Mouse (Mus musculus) Patski (cell line): ENCODE measurements around the gene Metrn. TPM values are rescaled to one million over a fixed set of nuclear protein-coding genes. Genes with fewer than 3 reads are reported as not detected.
A peak's percentile ranks its signal among the peaks of the same experiment; 100 is the strongest.

ENCODE experiments used
- ATAC-seq: fragments of 100-300 bp; one replicate; pipeline ENCODE4 v1.8.0; 2021
- CTCF ChIA-PET: fragments of 350-600 bp; sonication (Branson Sonifier 250); formaldehyde crosslinking; loops from one replicate; lab custom pipeline; 2022; ENCODE audit warnings: inconsistent platforms; lab: Charles Lee
- POLR2A ChIA-PET: fragments of 350-600 bp; sonication (Branson Sonifier 250); formaldehyde crosslinking; loops from one replicate; lab custom pipeline; 2022; ENCODE audit warnings: antibody characterized with exemption, inconsistent platforms; lab: Charles Lee
- DNase-seq: peaks from one replicate; pipeline ENCODE4 v3.0.0-alpha.2; 2011; ENCODE audit warnings: low read depth, low spot score
- H3K27me3 ChIP-seq: fragments of 371-371 bp; one replicate; pipeline ENCODE4 v1.5.1; 2021
- CTCF ChIP-seq: fragments of 100-300 bp; IDR thresholded peaks from one replicate; pipeline ENCODE4 v1.5.1; 2021
- in situ Hi-C: fragments of 300-500 bp; cut with MboI; formaldehyde crosslinking; loops from 3 replicates; pipeline ENCODE4 v1.11.1; 2018; ENCODE audit warnings: low pct_unique_long_range_greater_than_20kb, mixed read lengths
- polyA plus RNA-seq: library from polyadenylated mRNA; unstranded; gene quantifications from one replicate; pipeline ENCODE4 v1.2.3, GENCODE M21; 2021

Metrn gene
- polyA plus RNA-seq, 1 experiment from 2014 or later: 39.8 TPM

GRCm38 (mm10) chr17:25775318-25776062, 21.4 kb downstream of the Metrn start:
- ChIA-PET CTCF (interaction anchor here (2.7 kb wide), 1 partner anchor 26 kb away, joined by 11 read pairs; no protein-coding TSS in a partner anchor), POLR2A (no interaction called here)
- TF ChIP-seq CTCF: no peak
- no peak for DNase-seq
- no peaks in the 10 kb centered on the region for H3K27me3 ChIP-seq
- ATAC-seq: no peak
- in situ Hi-C loops: no loop called here

DNA sequence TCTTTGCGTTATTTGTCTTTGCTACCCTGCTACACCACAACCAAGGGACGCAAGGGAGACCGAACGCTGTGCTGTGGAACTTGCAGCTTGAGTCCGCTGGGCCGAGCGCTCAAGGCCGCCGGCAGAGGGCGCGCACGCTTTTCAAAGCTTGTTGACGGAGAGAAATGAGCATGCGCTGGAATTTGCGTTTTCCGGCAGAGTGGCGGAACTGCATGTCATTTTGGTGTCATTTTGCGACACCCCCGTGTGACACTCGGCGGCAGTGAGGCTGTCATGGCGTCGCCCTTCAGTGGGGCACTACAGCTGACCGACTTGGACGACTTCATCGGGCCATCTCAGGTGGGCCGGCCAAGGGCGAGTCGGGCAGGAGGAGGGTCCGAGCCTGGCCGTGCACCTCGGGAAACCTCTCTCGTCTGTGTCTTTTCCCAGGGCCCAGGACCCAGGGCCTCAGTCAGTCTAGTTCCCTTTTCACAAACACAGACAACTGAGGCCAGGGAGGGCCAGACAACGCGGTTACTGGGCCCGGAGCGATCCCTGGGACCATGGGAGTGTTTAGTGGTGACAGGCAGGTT, 23.3 kb downstream of the Metrn start, which contains the start of gene Narfl:
TSS of gene Narfl (plus strand) at position 228 of the 572 bp plus-strand sequence.
- POLR2A ChIA-PET: interaction anchor here (0.7 to 2.1 kb wide), 3 partner anchors 13 to 30 kb away, joined by 3 to 5 read pairs (median 4); no protein-coding TSS in a partner anchor
- DNase-seq: peak; percentile 84
- TF ChIP-seq CTCF: no peak
- no peaks in the 10 kb centered on the region for H3K27me3 ChIP-seq
- peak; percentile 63 for ATAC-seq
- CTCF ChIA-PET: interaction anchor here (0.8 to 2.7 kb wide), 3 partner anchors 23 to 41 kb away, joined by 3 to 11 read pairs (median 3); partner anchors contain the start of gene Metrn
- in situ Hi-C loops: no loop called here

DNA sequence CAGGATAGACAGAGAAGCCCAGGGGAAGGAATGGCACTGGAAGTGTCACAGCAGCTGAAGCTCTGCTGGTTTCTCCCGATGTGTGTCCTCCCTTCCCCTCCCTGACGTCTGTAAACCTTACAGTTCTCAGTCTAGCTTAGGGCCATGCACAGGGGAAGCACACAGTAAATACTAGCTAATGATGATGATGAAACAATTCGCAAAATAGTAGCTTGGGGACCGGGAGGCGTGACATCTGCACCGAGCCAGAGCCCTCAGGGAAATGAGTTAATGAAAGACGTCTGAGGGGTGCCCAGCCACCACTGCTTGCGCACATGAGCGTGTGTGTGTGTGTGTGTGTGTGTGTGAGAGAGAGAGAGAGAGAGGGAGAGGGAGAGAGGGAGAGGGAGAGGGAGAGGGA, 27.6 kb downstream of the Metrn start:
- ATAC-seq (no peak), DNase-seq (no peak)
- in situ Hi-C loops: loop anchor here (5.0 kb wide), 2 partner anchors 33 to 37 kb away; no protein-coding TSS in a partner anchor
- POLR2A ChIA-PET: no interaction called here
- H3K27me3 ChIP-seq: no peaks in the 10 kb centered on the region
- no peak for TF ChIP-seq CTCF
- CTCF ChIA-PET: no interaction called here

- TF ChIP-seq CTCF: no peak
- DNase-seq (no peak), ATAC-seq (no peak)
- H3K27me3 ChIP-seq: no peaks in the 10 kb centered on the region
- CTCF ChIA-PET: no interaction called here
- in situ Hi-C loops: loop anchor here (5.0 kb wide), 2 partner anchors 34 to 36 kb away; no protein-coding TSS in a partner anchor
- POLR2A ChIA-PET: no interaction called here
These were observed 31.1 kb downstream of the Metrn start for GRCm38 (mm10) chr17:25765886-25766285.

- DNase-seq (no peak), ATAC-seq (no peak)
- in situ Hi-C loops: no loop called here
- no peaks in the 10 kb centered on the region for H3K27me3 ChIP-seq
- ChIA-PET POLR2A (no interaction called here), CTCF (interaction anchor here (1.2 kb wide), 1 partner anchor 40 kb away, joined by 4 read pairs; no protein-coding TSS in a partner anchor)
- no peak for TF ChIP-seq CTCF
These were observed 34.3 kb downstream of the Metrn start for GRCm38 (mm10) chr17:25762591-25762990.

- no peaks in the 10 kb centered on the region for H3K27me3 ChIP-seq
- ATAC-seq (no peak), DNase-seq (no peak)
- no peak for TF ChIP-seq CTCF
- in situ Hi-C loops: no loop called here
- ChIA-PET CTCF (interaction anchor here (1.9 kb wide), 1 partner anchor 40 kb away, joined by 6 read pairs; no protein-coding TSS in a partner anchor), POLR2A (no interaction called here)
These were observed 35.4 kb downstream of the Metrn start for GRCm38 (mm10) chr17:25761561-25761970.

- ATAC-seq (no peak), DNase-seq (no peak)
- ChIA-PET CTCF (interaction anchor here (1.1 to 1.9 kb wide), 2 partner anchors 20 to 41 kb away, joined by 3 to 6 read pairs; no protein-coding TSS in a partner anchor), POLR2A (no interaction called here)
- no peaks in the 10 kb centered on the region for H3K27me3 ChIP-seq
- in situ Hi-C loops: no loop called here
- no peak for TF ChIP-seq CTCF
These were observed 36.8 kb downstream of the Metrn start for GRCm38 (mm10) chr17:25760148-25760547.

- H3K27me3 ChIP-seq: no peaks in the 10 kb centered on the region
- ChIA-PET CTCF (no interaction called here), POLR2A (no interaction called here)
- no peak for TF ChIP-seq CTCF
- DNase-seq: no peak
- in situ Hi-C loops: no loop called here
- no peak for ATAC-seq
These were observed 39.2 kb downstream of the Metrn start for GRCm38 (mm10) chr17:25757691-25758090.

DNA sequence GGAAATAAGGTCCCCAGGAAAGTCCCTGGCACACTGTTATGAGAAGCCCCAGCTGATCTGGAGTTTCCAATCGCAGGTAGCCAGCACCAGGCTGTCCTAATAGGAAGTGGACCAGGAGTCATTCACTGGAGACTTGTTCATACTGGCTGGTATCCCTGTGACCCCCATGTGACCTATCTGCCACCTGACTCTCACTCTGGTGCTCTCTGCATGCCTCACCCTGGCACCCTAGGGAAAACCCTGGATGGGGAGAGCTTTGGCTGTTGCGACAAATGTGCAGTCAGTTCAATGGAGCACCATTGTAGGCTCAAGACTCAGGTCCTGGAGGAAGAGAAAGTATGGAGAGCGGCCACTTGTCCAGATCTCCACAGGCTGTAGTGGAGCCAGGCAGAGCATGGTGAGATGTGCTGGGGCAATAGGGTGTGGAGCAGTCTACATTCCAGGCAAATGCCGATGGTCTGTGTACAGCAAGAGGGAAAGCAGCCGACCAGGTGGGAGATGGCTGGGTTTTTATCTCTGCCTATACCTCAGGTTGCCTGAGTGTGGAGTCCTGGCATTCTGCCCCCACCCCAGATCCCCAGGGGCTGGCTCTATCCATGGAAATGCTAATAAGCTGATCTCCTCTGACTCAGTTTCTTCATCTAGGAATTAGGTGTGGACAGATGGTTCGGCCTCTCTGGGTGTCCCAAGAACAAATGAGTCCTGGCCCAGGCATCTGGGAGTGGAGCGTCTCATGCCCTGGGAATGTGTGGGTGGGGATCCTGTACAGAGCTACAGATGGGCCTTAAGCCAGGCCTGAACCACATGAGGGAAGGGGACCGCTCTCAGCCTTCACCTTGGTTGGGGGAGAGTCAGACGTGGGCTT, 40.3 kb downstream of the Metrn start:
- ATAC-seq: peak; percentile 29
- POLR2A ChIA-PET: no interaction called here
- no peaks in the 10 kb centered on the region for H3K27me3 ChIP-seq
- TF ChIP-seq CTCF: no peak
- CTCF ChIA-PET: no interaction called here
- in situ Hi-C loops: no loop called here
- DNase-seq: no peak
